Mouse (Mus musculus): ENCODE data around the gene Ino80d. TPM values are rescaled to one million over a fixed set of nuclear protein-coding genes. Genes with fewer than 3 reads are reported as not detected.

The Ino80d gene
- total RNA-seq, 1 experiment: 17.5 TPM

DNA sequence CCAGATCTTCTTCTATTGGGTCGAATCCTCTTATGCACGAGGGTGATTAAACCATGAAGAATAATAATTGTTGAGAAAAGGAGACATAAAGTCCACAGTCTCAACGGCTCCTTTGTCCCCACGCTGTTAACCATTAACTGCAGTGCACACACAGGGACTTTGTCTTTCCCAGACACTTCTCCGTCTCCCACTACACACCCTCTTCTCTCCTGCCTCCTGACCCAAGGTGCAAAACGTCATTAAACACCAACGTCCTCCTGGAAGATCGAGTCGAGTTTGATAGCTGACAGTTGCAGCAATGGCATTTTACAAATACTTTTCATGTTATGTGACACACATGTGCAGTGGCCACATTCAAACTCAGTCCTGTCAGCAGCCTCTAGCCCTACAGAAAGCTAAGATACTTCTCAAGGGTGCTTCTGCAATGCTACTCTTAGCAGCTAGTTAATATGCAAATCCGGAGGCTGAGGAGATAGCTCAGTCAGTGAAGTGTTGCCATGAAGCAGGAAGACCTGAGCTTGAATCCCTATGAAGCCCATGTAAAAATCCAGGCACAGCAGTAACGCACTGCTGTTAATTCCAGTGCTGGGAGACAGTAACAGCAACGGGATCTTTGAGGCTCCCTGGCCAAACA lies 109.3 kb downstream of the Ino80d start:
- TF ChIP-seq ZNF384 (IDR thresholded peaks at IDR 0.05; ENCODE audit: low read depth, low read length): no peak
- no peak for TF ChIP-seq MAFK (IDR thresholded peaks at IDR 0.05; ENCODE audit: insufficient read depth, low read depth, low read length)
- no peak for TF ChIP-seq ZC3H11A (IDR thresholded peaks at IDR 0.05; ENCODE audit: borderline replicate concordance, low read depth, low read length)
- TF ChIP-seq HCFC1 (IDR thresholded peaks at IDR 0.05; ENCODE audit: borderline replicate concordance, insufficient read depth, low read length): no peak
- TF ChIP-seq CHD2 (IDR thresholded peaks at IDR 0.05; ENCODE audit: low read depth, low read length): no peak
- no peak for DNase-seq (ENCODE audit: low read depth, low spot score)

GRCm38 (mm10) chr1:63001874-63002273 lies 112.6 kb downstream of the Ino80d start:
- no peak overlapping the region for H3K27ac ChIP-seq (ENCODE audit: insufficient read depth, low read depth, low read length, poor library complexity, severe bottlenecking)
- DNase-seq (ENCODE audit: low read depth, low spot score): no peak
- no peaks in the 10 kb centered on the region for H3K9me3 ChIP-seq (ENCODE audit: control insufficient read depth, insufficient read depth, low read depth, low read length)
- H3K4me3 ChIP-seq (ENCODE audit: insufficient read depth in 1 of 2, low read depth in 1 of 2, low read length in 2 of 2, poor library complexity in 1 of 2, severe bottlenecking in 1 of 2): no peak overlapping the region
- in situ Hi-C loops (cut with MboI; ENCODE audit: low sequenced_read_pairs in 2 of 2, unreplicated experiment in 2 of 2): no loop called here
- no peak for TF ChIP-seq HCFC1 (IDR thresholded peaks at IDR 0.05; ENCODE audit: borderline replicate concordance, insufficient read depth, low read length)
- no peak for TF ChIP-seq CHD2 (IDR thresholded peaks at IDR 0.05; ENCODE audit: low read depth, low read length)
- TF ChIP-seq MAFK (IDR thresholded peaks at IDR 0.05; ENCODE audit: insufficient read depth, low read depth, low read length): no peak
- TF ChIP-seq ZNF384 (IDR thresholded peaks at IDR 0.05; ENCODE audit: low read depth, low read length): no peak
- TF ChIP-seq ZC3H11A (IDR thresholded peaks at IDR 0.05; ENCODE audit: borderline replicate concordance, low read depth, low read length): no peak
- H3K9ac ChIP-seq (ENCODE audit: insufficient read depth, low read depth, low read length, poor library complexity, severe bottlenecking): no peak overlapping the region
- H3K36me3 ChIP-seq (ENCODE audit: control insufficient read depth, insufficient read depth, low read length, poor library complexity, severe bottlenecking): no peaks in the 10 kb centered on the region
- no peaks in the 10 kb centered on the region for H3K4me1 ChIP-seq (ENCODE audit: control insufficient read depth in 2 of 2, insufficient read depth in 2 of 2, low read length in 2 of 2, poor library complexity in 1 of 2)

More for the DNA sequence above, 109.3 kb downstream of the Ino80d start:
- Histone ChIP-seq H3K27ac (ENCODE audit: insufficient read depth, low read depth, low read length, poor library complexity, severe bottlenecking) (no peak overlapping the region), H3K4me1 (ENCODE audit: control insufficient read depth in 2 of 2, insufficient read depth in 2 of 2, low read length in 2 of 2, poor library complexity in 1 of 2) (no peaks in the 10 kb centered on the region), H3K9ac (ENCODE audit: insufficient read depth, low read depth, low read length, poor library complexity, severe bottlenecking) (no peak overlapping the region), H3K4me3 (ENCODE audit: insufficient read depth in 1 of 2, low read depth in 1 of 2, low read length in 2 of 2, poor library complexity in 1 of 2, severe bottlenecking in 1 of 2) (no peak overlapping the region), H3K9me3 (ENCODE audit: control insufficient read depth, insufficient read depth, low read depth, low read length) (no peaks in the 10 kb centered on the region), H3K36me3 (ENCODE audit: control insufficient read depth, insufficient read depth, low read length, poor library complexity, severe bottlenecking) (no peaks in the 10 kb centered on the region)
- in situ Hi-C loops (cut with MboI; ENCODE audit: low sequenced_read_pairs in 2 of 2, unreplicated experiment in 2 of 2): no loop called here

DNA sequence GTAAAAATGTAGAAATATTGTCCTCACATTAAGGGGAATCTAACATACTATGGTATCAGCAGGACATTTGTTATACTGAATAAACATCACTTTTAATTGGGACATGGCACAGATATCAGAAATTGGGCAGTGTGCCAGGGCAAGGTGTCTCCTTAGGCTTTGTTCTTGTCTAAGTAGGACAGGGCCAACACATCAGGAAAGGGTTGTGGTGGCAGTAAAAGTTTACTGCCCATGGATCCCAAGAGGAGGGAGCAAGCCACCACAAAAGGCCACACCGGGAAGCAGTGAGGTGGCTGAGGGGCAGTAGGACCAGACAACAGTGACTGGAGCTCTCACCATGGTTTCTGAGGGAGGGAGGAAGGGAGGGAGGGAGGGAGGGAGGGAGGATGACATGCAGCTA lies 121.1 kb downstream of the Ino80d start:
- H3K9me3 ChIP-seq (ENCODE audit: control insufficient read depth, insufficient read depth, low read depth, low read length): no peaks in the 10 kb centered on the region
- in situ Hi-C loops (cut with MboI; ENCODE audit: low sequenced_read_pairs in 2 of 2, unreplicated experiment in 2 of 2): no loop called here
- H3K4me1 ChIP-seq (ENCODE audit: control insufficient read depth in 2 of 2, insufficient read depth in 2 of 2, low read length in 2 of 2, poor library complexity in 1 of 2): peaks cover 0 to 4% of the 10 kb centered on the region in 2 experiments; a peak in 1 of 4 replicates
- DNase-seq (ENCODE audit: low read depth, low spot score): no peak
- TF ChIP-seq CHD2 (IDR thresholded peaks at IDR 0.05; ENCODE audit: low read depth, low read length): no peak
- no peak for TF ChIP-seq MAFK (IDR thresholded peaks at IDR 0.05; ENCODE audit: insufficient read depth, low read depth, low read length)
- no peak for TF ChIP-seq ZC3H11A (IDR thresholded peaks at IDR 0.05; ENCODE audit: borderline replicate concordance, low read depth, low read length)
- no peak for TF ChIP-seq HCFC1 (IDR thresholded peaks at IDR 0.05; ENCODE audit: borderline replicate concordance, insufficient read depth, low read length)
- TF ChIP-seq ZNF384 (IDR thresholded peaks at IDR 0.05; ENCODE audit: low read depth, low read length): no peak
- no peak overlapping the region for H3K27ac ChIP-seq (ENCODE audit: insufficient read depth, low read depth, low read length, poor library complexity, severe bottlenecking)
- H3K4me3 ChIP-seq (ENCODE audit: insufficient read depth in 1 of 2, low read depth in 1 of 2, low read length in 2 of 2, poor library complexity in 1 of 2, severe bottlenecking in 1 of 2): no peak overlapping the region
- no peak overlapping the region for H3K9ac ChIP-seq (ENCODE audit: insufficient read depth, low read depth, low read length, poor library complexity, severe bottlenecking)
- no peaks in the 10 kb centered on the region for H3K36me3 ChIP-seq (ENCODE audit: control insufficient read depth, insufficient read depth, low read length, poor library complexity, severe bottlenecking)

GRCm38 (mm10) chr1:62992648-62993047 lies 121.8 kb downstream of the Ino80d start:
- no peak for DNase-seq (ENCODE audit: low read depth, low spot score)
- H3K36me3 ChIP-seq (ENCODE audit: control insufficient read depth, insufficient read depth, low read length, poor library complexity, severe bottlenecking): no peaks in the 10 kb centered on the region
- peaks cover 0 to 4% of the 10 kb centered on the region in 2 experiments; a peak in 1 of 4 replicates for H3K4me1 ChIP-seq (ENCODE audit: control insufficient read depth in 2 of 2, insufficient read depth in 2 of 2, low read length in 2 of 2, poor library complexity in 1 of 2)
- H3K27ac ChIP-seq (ENCODE audit: insufficient read depth, low read depth, low read length, poor library complexity, severe bottlenecking): no peak overlapping the region
- TF ChIP-seq ZNF384 (IDR thresholded peaks at IDR 0.05; ENCODE audit: low read depth, low read length): no peak
- no peak for TF ChIP-seq MAFK (IDR thresholded peaks at IDR 0.05; ENCODE audit: insufficient read depth, low read depth, low read length)
- TF ChIP-seq ZC3H11A (IDR thresholded peaks at IDR 0.05; ENCODE audit: borderline replicate concordance, low read depth, low read length): no peak
- TF ChIP-seq HCFC1 (IDR thresholded peaks at IDR 0.05; ENCODE audit: borderline replicate concordance, insufficient read depth, low read length): no peak
- TF ChIP-seq CHD2 (IDR thresholded peaks at IDR 0.05; ENCODE audit: low read depth, low read length): no peak
- no peak overlapping the region for H3K4me3 ChIP-seq (ENCODE audit: insufficient read depth in 1 of 2, low read depth in 1 of 2, low read length in 2 of 2, poor library complexity in 1 of 2, severe bottlenecking in 1 of 2)
- no peak overlapping the region for H3K9ac ChIP-seq (ENCODE audit: insufficient read depth, low read depth, low read length, poor library complexity, severe bottlenecking)
- in situ Hi-C loops (cut with MboI; ENCODE audit: low sequenced_read_pairs in 2 of 2, unreplicated experiment in 2 of 2): no loop called here
- no peaks in the 10 kb centered on the region for H3K9me3 ChIP-seq (ENCODE audit: control insufficient read depth, insufficient read depth, low read depth, low read length)
